Mouse (Mus musculus): ENCODE data around the gene Rnase9. TPM values are rescaled to one million over a fixed set of nuclear protein-coding genes. Genes with fewer than 3 reads are reported as not detected.

Rnase9 gene
- total and polyA plus RNA-seq, 2 experiments from 2014 or later, result not detected

DNA sequence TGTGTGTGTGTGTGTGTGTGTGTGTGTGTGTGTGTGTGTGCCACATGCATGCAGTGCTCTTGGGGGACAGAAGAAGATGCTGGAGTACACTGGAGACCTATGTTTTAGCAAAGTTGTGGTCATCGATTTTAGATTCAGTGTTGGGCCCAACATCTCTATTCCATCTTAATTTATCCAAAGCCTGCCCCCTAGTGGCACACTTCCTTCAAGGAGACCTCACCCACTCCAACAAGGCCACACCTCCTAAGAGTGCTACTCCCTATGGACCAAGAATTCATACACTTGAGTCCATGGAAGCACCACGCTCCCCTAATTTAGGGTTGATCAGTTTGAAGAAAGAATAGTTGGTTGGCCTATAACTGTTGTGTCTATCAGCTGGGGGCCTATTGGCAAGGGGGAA lies 27.9 kb upstream of the Rnase9 start:
- Histone ChIP-seq H3K36me3 (ENCODE audit: insufficient read depth, low read length) (no peaks in the 10 kb centered on the region), H3K4me1 (ENCODE audit: insufficient read depth, low read length) (no peaks in the 10 kb centered on the region; the same call in 1 of the 2 replicates), H3K4me3 (ENCODE audit: low read length) (no peak overlapping the region), H3K4me2 (ENCODE audit: low read depth, low read length) (no peak overlapping the region), H3K27ac (no peak overlapping the region), H3K9me3 (ENCODE audit: low read length) (no peaks in the 10 kb centered on the region), H3K27me3 (ENCODE audit: insufficient read depth, low read length) (no peaks in the 10 kb centered on the region), H3K9ac (replicated peaks; ENCODE audit: low read length) (no peak overlapping the region)
- peak; percentile 43 for TF ChIP-seq CTCF (IDR thresholded peaks at IDR 0.05; ENCODE audit: low read depth)
- DNase-seq (ENCODE audit: low spot score) (peak; percentile 46), ATAC-seq (no peak)
- WGBS, result 91% methylated on average over 2 of the region's 2 CpGs

DNA sequence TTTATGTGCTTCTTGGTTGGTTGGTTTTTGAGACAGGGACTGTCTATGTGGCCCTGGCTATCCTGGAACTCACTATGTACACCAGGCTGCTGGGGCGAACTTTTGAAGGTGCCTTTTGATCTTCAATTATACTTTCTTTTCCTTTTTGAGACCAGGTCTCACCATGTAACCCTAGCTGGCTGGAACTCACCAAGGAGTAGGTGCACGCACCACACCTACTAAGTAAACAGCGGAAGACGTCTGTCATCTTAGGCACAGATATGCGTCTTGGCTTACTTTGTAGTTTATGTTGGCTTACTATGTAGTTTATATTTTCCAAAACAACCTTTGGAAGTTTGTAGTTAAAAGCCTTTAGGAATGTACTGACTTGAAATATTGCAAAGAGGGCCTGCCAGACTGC lies 27.3 kb upstream of the Rnase9 start:
- DNase-seq (ENCODE audit: low spot score) (no peak), ATAC-seq (no peak)
- no peaks in the 10 kb centered on the region for H3K36me3 ChIP-seq (ENCODE audit: insufficient read depth, low read length)
- H3K4me3 ChIP-seq (ENCODE audit: low read length), result no peak overlapping the region
- 94% methylated on average over 5 of the region's 5 CpGs for WGBS
- H3K9me3 ChIP-seq (ENCODE audit: low read length), result no peaks in the 10 kb centered on the region
- no peak for TF ChIP-seq CTCF (IDR thresholded peaks at IDR 0.05; ENCODE audit: low read depth)
- H3K4me2 ChIP-seq (ENCODE audit: low read depth, low read length), result no peak overlapping the region
- no peak overlapping the region for H3K27ac ChIP-seq
- no peaks in the 10 kb centered on the region for H3K27me3 ChIP-seq (ENCODE audit: insufficient read depth, low read length)
- no peak overlapping the region for H3K9ac ChIP-seq (replicated peaks; ENCODE audit: low read length)
- no peaks in the 10 kb centered on the region; the same call in 1 of the 2 replicates for H3K4me1 ChIP-seq (ENCODE audit: insufficient read depth, low read length)

DNA sequence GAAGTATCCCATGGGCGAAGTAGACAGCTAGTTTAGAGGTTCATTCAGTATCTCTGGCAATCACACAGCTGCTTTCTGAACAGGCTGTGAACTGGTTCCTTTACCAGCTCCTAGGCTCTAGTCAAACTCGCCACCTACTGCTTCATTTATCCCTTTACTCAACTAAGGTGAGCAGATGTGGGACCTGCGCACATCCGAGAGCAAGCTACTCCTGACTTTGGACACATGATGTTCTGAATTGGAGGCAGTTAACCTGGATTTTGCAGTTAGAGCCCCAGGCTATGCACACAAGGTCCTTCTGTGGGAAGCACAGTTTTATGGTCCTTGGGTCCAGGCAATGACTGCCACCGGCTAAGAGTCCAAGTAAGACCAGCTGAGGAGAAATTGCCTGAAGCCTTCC lies 19.1 kb upstream of the Rnase9 start:
- no peak for TF ChIP-seq CTCF (IDR thresholded peaks at IDR 0.05; ENCODE audit: low read depth)
- no peaks in the 10 kb centered on the region for H3K9me3 ChIP-seq (ENCODE audit: low read length)
- no peak overlapping the region for H3K4me2 ChIP-seq (ENCODE audit: low read depth, low read length)
- no peaks in the 10 kb centered on the region for H3K36me3 ChIP-seq (ENCODE audit: insufficient read depth, low read length)
- no peaks in the 10 kb centered on the region for H3K4me1 ChIP-seq (ENCODE audit: insufficient read depth, low read length)
- ATAC-seq (no peak), DNase-seq (ENCODE audit: low spot score) (no peak)
- no peak overlapping the region for H3K9ac ChIP-seq (replicated peaks; ENCODE audit: low read length)
- 93% methylated on average over 5 of the region's 5 CpGs for WGBS
- H3K27me3 ChIP-seq (ENCODE audit: insufficient read depth, low read length), result no peaks in the 10 kb centered on the region
- H3K27ac ChIP-seq, result no peak overlapping the region
- H3K4me3 ChIP-seq (ENCODE audit: low read length), result no peak overlapping the region

DNA sequence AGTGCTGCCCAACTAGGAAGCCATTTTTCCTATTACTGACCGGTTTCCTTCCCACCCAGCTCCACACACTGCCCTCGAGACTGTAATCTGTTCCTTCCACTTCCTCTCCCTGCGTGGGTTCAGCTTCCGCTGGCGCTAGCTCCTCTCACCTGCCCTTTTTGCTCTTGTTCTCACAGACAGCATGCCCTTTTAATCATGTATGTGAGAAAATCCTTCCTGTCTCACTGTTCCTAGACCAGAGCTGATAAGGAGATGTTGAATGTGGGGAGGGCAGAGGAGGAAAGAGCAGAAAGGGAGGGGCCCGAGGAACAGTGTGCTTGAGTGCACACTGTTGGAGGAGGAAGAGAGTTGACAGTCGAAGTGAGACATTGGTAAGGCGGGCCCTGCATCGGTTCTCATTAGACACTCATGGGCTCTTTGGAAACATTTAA lies 15.7 kb upstream of the Rnase9 start, which contains the start of gene Rnase12:
Gene Rnase12, minus strand, starts transcription at position 261 of the 431 bp plus-strand sequence.
- H3K27me3 ChIP-seq (ENCODE audit: insufficient read depth, low read length), result no peaks in the 10 kb centered on the region
- no peaks in the 10 kb centered on the region for H3K4me1 ChIP-seq (ENCODE audit: insufficient read depth, low read length)
- DNase-seq (ENCODE audit: low spot score) (no peak), ATAC-seq (no peak)
- H3K4me3 ChIP-seq (ENCODE audit: low read length), result no peak within 1 kb of the TSS
- no peak within 1 kb of the TSS for H3K27ac ChIP-seq
- no peaks in the 10 kb centered on the region for H3K9me3 ChIP-seq (ENCODE audit: low read length)
- TF ChIP-seq CTCF (IDR thresholded peaks at IDR 0.05; ENCODE audit: low read depth), result no peak
- H3K36me3 ChIP-seq (ENCODE audit: insufficient read depth, low read length), result no peaks in the 10 kb centered on the region
- H3K9ac ChIP-seq (replicated peaks; ENCODE audit: low read length), result no peak within 1 kb of the TSS
- WGBS, result 69% methylated on average over 9 of the region's 9 CpGs
- no peak within 1 kb of the TSS for H3K4me2 ChIP-seq (ENCODE audit: low read depth, low read length)

- 36% methylated on average over 13 of the region's 13 CpGs for WGBS
- DNase-seq (ENCODE audit: low spot score), result no peak
Measured at GRCm38 (mm10) chr14:51054243-51055237, 12.9 kb upstream of the Rnase9 start.

DNA sequence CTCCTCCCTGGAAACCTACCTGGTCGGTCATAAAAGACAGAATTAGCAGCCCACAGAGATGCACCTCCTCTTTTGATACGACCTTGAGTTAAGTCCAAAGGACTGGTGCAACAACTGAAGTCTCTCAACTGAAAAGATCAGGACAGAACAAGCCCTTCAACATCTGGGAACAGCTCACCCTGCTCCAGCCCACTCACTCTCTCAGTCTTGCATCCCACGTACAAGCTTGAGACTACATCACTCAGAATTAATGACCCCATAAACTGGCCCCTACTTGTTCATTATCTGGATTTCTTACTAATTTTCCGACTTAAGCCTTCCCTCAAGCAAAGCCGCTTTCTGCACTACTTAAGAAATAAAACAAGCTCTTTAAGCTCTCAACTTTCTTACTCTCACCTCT lies 11.5 kb upstream of the Rnase9 start:
- no peaks in the 10 kb centered on the region for H3K36me3 ChIP-seq (ENCODE audit: insufficient read depth, low read length)
- no peaks in the 10 kb centered on the region for H3K9me3 ChIP-seq (ENCODE audit: low read length)
- DNase-seq (ENCODE audit: low spot score), result no peak
- no peaks in the 10 kb centered on the region for H3K4me1 ChIP-seq (ENCODE audit: insufficient read depth, low read length)
- H3K4me2 ChIP-seq (ENCODE audit: low read depth, low read length), result no peak overlapping the region
- 65% methylated on average over 5 of the region's 5 CpGs for WGBS
- H3K9ac ChIP-seq (replicated peaks; ENCODE audit: low read length), result no peak overlapping the region
- no peak overlapping the region for H3K4me3 ChIP-seq (ENCODE audit: low read length)
- H3K27me3 ChIP-seq (ENCODE audit: insufficient read depth, low read length), result no peaks in the 10 kb centered on the region
- no peak overlapping the region for H3K27ac ChIP-seq
- no peak for ATAC-seq
- no peak for TF ChIP-seq CTCF (IDR thresholded peaks at IDR 0.05; ENCODE audit: low read depth)

More at GRCm38 (mm10) chr14:51054243-51055237, 12.9 kb upstream of the Rnase9 start:
- Histone ChIP-seq H3K36me3 (ENCODE audit: insufficient read depth, low read length) (no peaks in the 10 kb centered on the region), H3K9ac (replicated peaks; ENCODE audit: low read length) (no peak overlapping the region), H3K4me2 (ENCODE audit: low read depth, low read length) (0 out of 2 replicates have a peak overlapping the region, but pooled peaks have one; percentile 18), H3K27ac (no peak overlapping the region), H3K4me1 (ENCODE audit: insufficient read depth, low read length) (no peaks in the 10 kb centered on the region), H3K27me3 (ENCODE audit: insufficient read depth, low read length) (no peaks in the 10 kb centered on the region), H3K9me3 (ENCODE audit: low read length) (no peaks in the 10 kb centered on the region), H3K4me3 (ENCODE audit: low read length) (no peak overlapping the region)
- no peak for TF ChIP-seq CTCF (IDR thresholded peaks at IDR 0.05; ENCODE audit: low read depth)
- peak; percentile 35; the same call in 1 of the 2 replicates for ATAC-seq

- TF ChIP-seq CTCF (IDR thresholded peaks at IDR 0.05; ENCODE audit: low read depth), result no peak
- no peak for ATAC-seq
Measured at GRCm38 (mm10) chr14:51051941-51052340, 10.3 kb upstream of the Rnase9 start.

More at GRCm38 (mm10) chr14:51051941-51052340, 10.3 kb upstream of the Rnase9 start:
- Histone ChIP-seq H3K9me3 (ENCODE audit: low read length) (no peaks in the 10 kb centered on the region), H3K27ac (no peak overlapping the region), H3K4me1 (ENCODE audit: insufficient read depth, low read length) (no peaks in the 10 kb centered on the region), H3K9ac (replicated peaks; ENCODE audit: low read length) (no peak overlapping the region), H3K36me3 (ENCODE audit: insufficient read depth, low read length) (no peaks in the 10 kb centered on the region), H3K4me3 (ENCODE audit: low read length) (no peak overlapping the region), H3K4me2 (ENCODE audit: low read depth, low read length) (no peak overlapping the region), H3K27me3 (ENCODE audit: insufficient read depth, low read length) (no peaks in the 10 kb centered on the region)
- DNase-seq (ENCODE audit: low spot score), result no peak
- WGBS, result 64% methylated on average over 5 of the region's 5 CpGs
